Mouse (Mus musculus) midbrain, embryonic 13.5 days (tissue): ENCODE measurements around the gene Pde4d. TPM values are rescaled to one million over a fixed set of nuclear protein-coding genes. Genes with fewer than 3 reads are reported as not detected.
A peak's percentile ranks its signal among the peaks of the same experiment; 100 is the strongest.

Experiments
- ATAC-seq: fragments of 200-750 bp; cut with Nextera tagmentation; 2 replicates; pipeline ENCODE4 v1.8.0; 2017; ENCODE audit warnings: mild to moderate bottlenecking, moderate TSS enrichment, moderate library complexity
- H3K27ac ChIP-seq: fragments of 300-500 bp; sonication (generic); 2 replicates; pipeline ENCODE4 v1.5.1; 2015; ENCODE audit warnings: inconsistent platforms, mild to moderate bottlenecking, moderate library complexity
- H3K27me3 ChIP-seq: fragments of 300-500 bp; sonication (generic); 2 replicates; pipeline ENCODE4 v1.6.1; 2015; ENCODE audit warnings: mild to moderate bottlenecking, inconsistent platforms
- H3K36me3 ChIP-seq: fragments of 300-500 bp; sonication (generic); 2 replicates; pipeline ENCODE4 v1.6.1; 2015; ENCODE audit warnings: mild to moderate bottlenecking, inconsistent platforms
- H3K4me1 ChIP-seq: fragments of 300-500 bp; sonication (generic); replicated peaks from 2 replicates; pipeline ENCODE4 v1.6.1; 2015; ENCODE audit warnings: inconsistent platforms
- H3K4me2 ChIP-seq: fragments of 300-500 bp; sonication (generic); replicated peaks from 2 replicates; pipeline ENCODE4 v1.6.1; 2015; ENCODE audit warnings: moderate library complexity, mild to moderate bottlenecking, inconsistent platforms
- H3K4me3 ChIP-seq: fragments of 300-500 bp; sonication (generic); replicated peaks from 2 replicates; pipeline ENCODE4 v1.5.1; 2015; ENCODE audit warnings: mild to moderate bottlenecking, inconsistent platforms
- H3K9ac ChIP-seq: fragments of 300-500 bp; sonication (generic); replicated peaks from 2 replicates; pipeline ENCODE4 v1.6.1; 2015; ENCODE audit warnings: mild to moderate bottlenecking, inconsistent platforms
- H3K9me3 ChIP-seq: fragments of 300-500 bp; sonication (generic); 2 replicates; pipeline ENCODE4 v1.6.1; 2016; ENCODE audit warnings: mild to moderate bottlenecking, inconsistent platforms
- WGBS: fragments of 180-500 bp; shearing (Covaris S2); methylation state at CpG from one replicate; pipeline ENCODE4 v1.1.7; 2015; 5-methylcytosine and 5-hydroxymethylcytosine counted together
- polyA plus RNA-seq: library from polyadenylated mRNA; unstranded; fragments of >200 nt; fragmentation: Nextera tagmentation; extraction: Ambion mirVana; gene quantifications from 2 replicates; pipeline ENCODE4 v1.2.1, GENCODE M21; 2015

The Pde4d gene
- polyA plus RNA-seq, 1 experiment from 2014 or later: 19.7 TPM

GRCm38 (mm10) chr13:109707154-109707553 lies 1257.4 kb downstream of the Pde4d start:
- WGBS: 78% methylated on average over 4 of the region's 4 CpGs
- H3K4me2 ChIP-seq: no peak overlapping the region
- no peaks in the 10 kb centered on the region for H3K36me3 ChIP-seq
- H3K9me3 ChIP-seq: no peaks in the 10 kb centered on the region
- H3K27me3 ChIP-seq: no peaks in the 10 kb centered on the region
- 0 out of 2 replicates have a peak, but pooled peaks have one; percentile 24 for ATAC-seq
- H3K4me3 ChIP-seq: no peak overlapping the region
- no peak overlapping the region for H3K9ac ChIP-seq
- H3K4me1 ChIP-seq: peaks cover 18% of the 10 kb centered on the region
- no peak overlapping the region; the same call in 1 of the 2 replicates for H3K27ac ChIP-seq

GRCm38 (mm10) chr13:109708326-109708725 lies 1258.6 kb downstream of the Pde4d start:
- no peaks in the 10 kb centered on the region for H3K36me3 ChIP-seq
- WGBS: 81% methylated on average over 2 of the region's 2 CpGs
- H3K4me1 ChIP-seq: peaks cover 18% of the 10 kb centered on the region
- no peak overlapping the region for H3K9ac ChIP-seq
- H3K9me3 ChIP-seq: no peaks in the 10 kb centered on the region
- H3K4me3 ChIP-seq: no peak overlapping the region
- no peak overlapping the region for H3K27ac ChIP-seq
- no peak overlapping the region for H3K4me2 ChIP-seq
- H3K27me3 ChIP-seq: no peaks in the 10 kb centered on the region
- no peak for ATAC-seq

GRCm38 (mm10) chr13:109714581-109714980 lies 1264.8 kb downstream of the Pde4d start:
- Histone ChIP-seq H3K4me2 (no peak overlapping the region), H3K4me1 (no peaks in the 10 kb centered on the region), H3K9ac (no peak overlapping the region), H3K27ac (no peak overlapping the region), H3K9me3 (no peaks in the 10 kb centered on the region), H3K36me3 (no peaks in the 10 kb centered on the region), H3K27me3 (no peaks in the 10 kb centered on the region), H3K4me3 (no peak overlapping the region)
- no peak for ATAC-seq
- 92% methylated on average over 2 of the region's 2 CpGs for WGBS

GRCm38 (mm10) chr13:109715321-109715720 lies 1265.6 kb downstream of the Pde4d start:
- no peak for ATAC-seq
- Histone ChIP-seq H3K9me3 (no peaks in the 10 kb centered on the region), H3K27me3 (no peaks in the 10 kb centered on the region), H3K9ac (no peak overlapping the region), H3K4me1 (no peaks in the 10 kb centered on the region), H3K4me3 (no peak overlapping the region), H3K36me3 (no peaks in the 10 kb centered on the region), H3K27ac (no peak overlapping the region), H3K4me2 (no peak overlapping the region)
- WGBS: 62% methylated on average over 1 of the region's 1 CpGs

GRCm38 (mm10) chr13:109720127-109720713 lies 1270.5 kb downstream of the Pde4d start:
- Histone ChIP-seq H3K36me3 (no peaks in the 10 kb centered on the region), H3K4me2 (no peak overlapping the region), H3K4me1 (no peaks in the 10 kb centered on the region), H3K9me3 (no peaks in the 10 kb centered on the region), H3K27me3 (no peaks in the 10 kb centered on the region), H3K9ac (no peak overlapping the region), H3K27ac (no peak overlapping the region), H3K4me3 (no peak overlapping the region)
- no peak for ATAC-seq
- WGBS: 85% methylated on average over 2 of the region's 2 CpGs

GRCm38 (mm10) chr13:109722237-109723119 lies 1272.7 kb downstream of the Pde4d start:
- no peak overlapping the region for H3K9ac ChIP-seq
- 93% methylated on average over 6 of the region's 6 CpGs for WGBS

GRCm38 (mm10) chr13:109727346-109727745 lies 1277.6 kb downstream of the Pde4d start:
- Histone ChIP-seq H3K36me3 (no peaks in the 10 kb centered on the region), H3K27me3 (no peaks in the 10 kb centered on the region), H3K27ac (no peak overlapping the region), H3K4me1 (no peaks in the 10 kb centered on the region; the same call in 1 of the 2 replicates), H3K9me3 (no peaks in the 10 kb centered on the region), H3K9ac (no peak overlapping the region), H3K4me3 (no peak overlapping the region), H3K4me2 (no peak overlapping the region)
- no peak for ATAC-seq
- 79% methylated on average over 5 of the region's 5 CpGs for WGBS

More at GRCm38 (mm10) chr13:109722237-109723119, 1272.7 kb downstream of the Pde4d start:
- no peaks in the 10 kb centered on the region for H3K27me3 ChIP-seq
- no peaks in the 10 kb centered on the region for H3K36me3 ChIP-seq
- no peak overlapping the region for H3K27ac ChIP-seq
- H3K4me1 ChIP-seq: no peaks in the 10 kb centered on the region; the same call in 1 of the 2 replicates
- no peaks in the 10 kb centered on the region for H3K9me3 ChIP-seq
- no peak overlapping the region for H3K4me3 ChIP-seq
- H3K4me2 ChIP-seq: no peak overlapping the region
- no peak for ATAC-seq

- H3K4me1 ChIP-seq: peaks cover 5% of the 10 kb centered on the region
- no peak overlapping the region for H3K9ac ChIP-seq
- no peak overlapping the region for H3K4me2 ChIP-seq
- H3K36me3 ChIP-seq: no peaks in the 10 kb centered on the region
- no peak for ATAC-seq
- no peak overlapping the region for H3K4me3 ChIP-seq
- WGBS: 94% methylated on average over 4 of the region's 4 CpGs
- no peaks in the 10 kb centered on the region for H3K9me3 ChIP-seq
- H3K27ac ChIP-seq: no peak overlapping the region
- no peaks in the 10 kb centered on the region for H3K27me3 ChIP-seq
Observed at GRCm38 (mm10) chr13:109729612-109730011, 1279.9 kb downstream of the Pde4d start.

GRCm38 (mm10) chr13:109732655-109733376 lies 1283.1 kb downstream of the Pde4d start:
- Histone ChIP-seq H3K27me3 (no peaks in the 10 kb centered on the region), H3K36me3 (no peaks in the 10 kb centered on the region), H3K4me2 (no peak overlapping the region), H3K4me1 (peaks cover 5% of the 10 kb centered on the region; the same call in 1 of the 2 replicates), H3K9ac (no peak overlapping the region), H3K4me3 (no peak overlapping the region), H3K9me3 (no peaks in the 10 kb centered on the region), H3K27ac (no peak overlapping the region)
- no peak for ATAC-seq
- WGBS: 84% methylated on average over 5 of the region's 5 CpGs

GRCm38 (mm10) chr13:109736290-109737078 lies 1286.7 kb downstream of the Pde4d start:
- Histone ChIP-seq H3K27ac (no peak overlapping the region), H3K27me3 (no peaks in the 10 kb centered on the region), H3K4me3 (no peak overlapping the region), H3K4me2 (no peak overlapping the region), H3K36me3 (no peaks in the 10 kb centered on the region), H3K9ac (no peak overlapping the region), H3K4me1 (peaks cover 5% of the 10 kb centered on the region; the same call in 1 of the 2 replicates), H3K9me3 (no peaks in the 10 kb centered on the region)
- no peak for ATAC-seq
- WGBS: 49% methylated on average over 8 of the region's 8 CpGs

- H3K4me2 ChIP-seq: no peak overlapping the region
- ATAC-seq: no peak
Observed at GRCm38 (mm10) chr13:109746492-109746891, 1296.7 kb downstream of the Pde4d start.

More at GRCm38 (mm10) chr13:109746492-109746891, 1296.7 kb downstream of the Pde4d start:
- Histone ChIP-seq H3K9ac (no peak overlapping the region), H3K4me3 (no peak overlapping the region), H3K27ac (no peak overlapping the region), H3K36me3 (peaks cover 8% of the 10 kb centered on the region), H3K27me3 (no peaks in the 10 kb centered on the region), H3K9me3 (no peaks in the 10 kb centered on the region), H3K4me1 (0 out of 2 replicates have a peak, but pooled peaks cover 4% of the 10 kb centered on the region)
